Mouse (Mus musculus): ENCODE measurements at regions not wholly inside any gene's neighbourhood (a gene's known extent, or its start where the extent isn't known, plus 50 kb on each side); places are given as distances from the start of the nearest gene placed in this dataset.

DNA sequence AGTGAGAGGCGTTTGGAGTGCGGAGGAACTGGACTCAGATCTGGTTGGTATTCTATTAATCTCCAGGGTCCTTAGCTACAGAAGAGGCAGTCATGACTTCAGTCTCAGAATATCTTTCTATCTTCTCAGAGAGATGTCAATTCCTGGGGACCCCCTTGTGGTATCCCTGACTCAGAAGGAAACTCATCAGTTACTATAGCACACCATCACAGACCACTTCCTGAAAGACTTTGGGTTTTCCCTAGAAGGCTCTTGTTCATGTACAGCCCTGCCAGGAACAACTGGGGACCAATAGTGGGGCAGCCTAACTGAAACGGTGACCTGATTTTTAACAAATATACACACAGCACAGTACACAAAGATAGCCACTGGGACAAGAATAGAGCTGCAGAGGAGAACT is 279.6 kb downstream of the Ets1 start:
- TF ChIP-seq CTCF (conservative IDR thresholded peaks at IDR 0.05; ENCODE audit: low read length) = no peak
- TF ChIP-seq NANOG (IDR thresholded peaks at IDR 0.05; ENCODE audit: borderline replicate concordance, low read length) = no peak
